Mouse (Mus musculus): ENCODE data around the gene Tmem233.

Gene Tmem233

GRCm38 (mm10) chr5:115997376-115997775 lies 85.7 kb downstream of the Tmem233 start:
- no peak for DNase-seq

GRCm38 (mm10) chr5:115994101-115994500 lies 88.9 kb downstream of the Tmem233 start:
- no peak for DNase-seq

GRCm38 (mm10) chr5:115991717-115992116 lies 91.3 kb downstream of the Tmem233 start:
- DNase-seq: no peak

Data from embryo, embryonic 11 days (tissue).